Mouse (Mus musculus) E14TG2a.4 (cell line): ENCODE measurements around the gene Tube1.

Experiments used
- CTCF ChIP-seq: conservative IDR thresholded peaks from 2 replicates; pipeline ENCODE4 v1.5.1; 2014; ENCODE audit warnings: low read length
- NANOG ChIP-seq: IDR thresholded peaks from 2 replicates; pipeline ENCODE4 v1.6.1; 2014; ENCODE audit warnings: borderline replicate concordance, low read length, mixed read lengths

GRCm38 (mm10) chr10:39106413-39106812, 27.4 kb upstream of the Tube1 start:
- TF ChIP-seq CTCF = no peak
- no peak for TF ChIP-seq NANOG
